Mouse (Mus musculus): ENCODE results near the gene Jade2.

The Jade2 gene

GRCm38 (mm10) chr11:51857081-51857671 is at the start of gene Jade2:
Gene Jade2, minus strand, starts transcription at chr11:51857653.
- Histone ChIP-seq H3K4me1 (replicated peaks; ENCODE audit: low read depth, low read length) (peaks cover 45% of the 10 kb centered on the region), H3K27me3 (ENCODE audit: insufficient read depth, low read length) (no peaks in the 10 kb centered on the region), H3K9me3 (ENCODE audit: low read length) (peaks cover 11% of the 10 kb centered on the region), H3K36me3 (ENCODE audit: insufficient read depth, low read length) (no peaks in the 10 kb centered on the region), H3K4me3 (replicated peaks; ENCODE audit: low read length) (peak within 1 kb of the TSS; percentile 88)
- TF ChIP-seq CTCF (conservative IDR thresholded peaks at IDR 0.05; ENCODE audit: low read length) (no peak), POU5F1 (IDR thresholded peaks at IDR 0.05; ENCODE audit: borderline replicate concordance, low read length) (no peak), NANOG (IDR thresholded peaks at IDR 0.05; ENCODE audit: borderline replicate concordance, low read length) (no peak)

- H3K36me3 ChIP-seq (ENCODE audit: insufficient read depth, low read length), result no peaks in the 10 kb centered on the region
- H3K4me1 ChIP-seq (replicated peaks; ENCODE audit: low read depth, low read length), result peaks cover 18% of the 10 kb centered on the region
- peaks cover 5% of the 10 kb centered on the region; the same call in 1 of the 2 replicates for H3K9me3 ChIP-seq (ENCODE audit: low read length)
- TF ChIP-seq NANOG (IDR thresholded peaks at IDR 0.05; ENCODE audit: borderline replicate concordance, low read length) (no peak), CTCF (conservative IDR thresholded peaks at IDR 0.05; ENCODE audit: low read length) (no peak), POU5F1 (IDR thresholded peaks at IDR 0.05; ENCODE audit: borderline replicate concordance, low read length) (no peak)
- H3K4me3 ChIP-seq (replicated peaks; ENCODE audit: low read length), result no peak overlapping the region
- H3K27me3 ChIP-seq (ENCODE audit: insufficient read depth, low read length), result peaks cover 4% of the 10 kb centered on the region; the same call in 1 of the 2 replicates
Observed at GRCm38 (mm10) chr11:51904224-51904623, 46.8 kb upstream of the Jade2 start.

- peak overlapping the region; percentile 60 for H3K4me3 ChIP-seq (replicated peaks; ENCODE audit: low read length)
Observed at GRCm38 (mm10) chr11:51899691-51900090, 42.2 kb upstream of the Jade2 start.

DNA sequence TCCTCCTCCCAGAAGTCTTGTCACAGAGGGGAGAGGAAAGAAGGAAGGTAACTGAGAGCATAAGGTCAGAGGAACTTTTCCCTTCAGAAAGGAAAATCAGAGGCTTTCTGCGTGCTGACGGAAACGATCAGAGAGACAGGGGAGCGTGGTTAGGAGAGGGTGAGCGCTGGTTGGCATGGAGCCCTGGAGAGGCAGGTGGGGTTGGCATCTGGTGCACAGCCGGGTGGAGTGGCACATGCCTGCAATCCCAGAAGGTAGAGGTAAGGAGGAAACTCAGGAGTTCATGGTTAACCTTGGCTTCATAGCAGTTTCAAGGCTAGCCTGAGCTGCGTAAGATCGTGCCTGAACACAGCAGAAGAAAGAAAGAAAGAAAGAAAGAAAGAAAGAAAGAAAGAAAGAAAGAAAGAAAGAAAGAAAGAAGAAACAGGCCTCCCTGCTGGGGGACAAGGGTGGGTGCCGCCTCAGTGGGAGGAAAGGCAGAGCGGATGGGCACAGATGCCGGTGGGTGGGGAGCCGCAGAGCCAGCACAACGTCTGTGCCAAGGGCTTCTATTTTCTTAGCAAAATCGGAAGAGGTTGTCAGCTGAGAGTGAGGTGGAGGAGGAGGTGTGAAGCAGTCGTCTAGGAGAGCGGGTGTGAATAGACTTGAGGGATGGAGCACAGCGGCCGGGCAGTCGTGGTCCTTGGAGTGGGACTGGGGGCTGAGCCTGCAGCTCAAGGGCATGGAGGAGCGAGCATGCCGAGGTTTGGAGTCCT is 41.0 kb upstream of the Jade2 start:
- peak overlapping the region; percentile 53 for H3K4me3 ChIP-seq (replicated peaks; ENCODE audit: low read length)
- H3K9me3 ChIP-seq (ENCODE audit: low read length), result 0 out of 2 replicates have a peak, but pooled peaks cover 2% of the 10 kb centered on the region
- no peaks in the 10 kb centered on the region for H3K36me3 ChIP-seq (ENCODE audit: insufficient read depth, low read length)
- no peak for TF ChIP-seq CTCF (conservative IDR thresholded peaks at IDR 0.05; ENCODE audit: low read length)
- no peak for TF ChIP-seq NANOG (IDR thresholded peaks at IDR 0.05; ENCODE audit: borderline replicate concordance, low read length)
- TF ChIP-seq POU5F1 (IDR thresholded peaks at IDR 0.05; ENCODE audit: borderline replicate concordance, low read length), result no peak
- H3K4me1 ChIP-seq (replicated peaks; ENCODE audit: low read depth, low read length), result peaks cover 52% of the 10 kb centered on the region
- peaks cover 15% of the 10 kb centered on the region for H3K27me3 ChIP-seq (ENCODE audit: insufficient read depth, low read length)

More at GRCm38 (mm10) chr11:51899691-51900090, 42.2 kb upstream of the Jade2 start:
- peaks cover 16% of the 10 kb centered on the region for H3K27me3 ChIP-seq (ENCODE audit: insufficient read depth, low read length)
- H3K9me3 ChIP-seq (ENCODE audit: low read length), result peaks cover 5% of the 10 kb centered on the region; the same call in 1 of the 2 replicates
- H3K36me3 ChIP-seq (ENCODE audit: insufficient read depth, low read length), result no peaks in the 10 kb centered on the region
- TF ChIP-seq POU5F1 (IDR thresholded peaks at IDR 0.05; ENCODE audit: borderline replicate concordance, low read length) (no peak), CTCF (conservative IDR thresholded peaks at IDR 0.05; ENCODE audit: low read length) (no peak), NANOG (IDR thresholded peaks at IDR 0.05; ENCODE audit: borderline replicate concordance, low read length) (no peak)
- H3K4me1 ChIP-seq (replicated peaks; ENCODE audit: low read depth, low read length), result peaks cover 51% of the 10 kb centered on the region

- peaks cover 59% of the 10 kb centered on the region for H3K4me1 ChIP-seq (replicated peaks; ENCODE audit: low read depth, low read length)
- H3K27me3 ChIP-seq (ENCODE audit: insufficient read depth, low read length), result peaks cover 12% of the 10 kb centered on the region
- H3K36me3 ChIP-seq (ENCODE audit: insufficient read depth, low read length), result no peaks in the 10 kb centered on the region
- no peak for TF ChIP-seq CTCF (conservative IDR thresholded peaks at IDR 0.05; ENCODE audit: low read length)
- no peak for TF ChIP-seq POU5F1 (IDR thresholded peaks at IDR 0.05; ENCODE audit: borderline replicate concordance, low read length)
- no peak for TF ChIP-seq NANOG (IDR thresholded peaks at IDR 0.05; ENCODE audit: borderline replicate concordance, low read length)
- peak overlapping the region; percentile 58 for H3K4me3 ChIP-seq (replicated peaks; ENCODE audit: low read length)
- H3K9me3 ChIP-seq (ENCODE audit: low read length), result no peaks in the 10 kb centered on the region
Observed at GRCm38 (mm10) chr11:51897311-51897710, 39.9 kb upstream of the Jade2 start.

DNA sequence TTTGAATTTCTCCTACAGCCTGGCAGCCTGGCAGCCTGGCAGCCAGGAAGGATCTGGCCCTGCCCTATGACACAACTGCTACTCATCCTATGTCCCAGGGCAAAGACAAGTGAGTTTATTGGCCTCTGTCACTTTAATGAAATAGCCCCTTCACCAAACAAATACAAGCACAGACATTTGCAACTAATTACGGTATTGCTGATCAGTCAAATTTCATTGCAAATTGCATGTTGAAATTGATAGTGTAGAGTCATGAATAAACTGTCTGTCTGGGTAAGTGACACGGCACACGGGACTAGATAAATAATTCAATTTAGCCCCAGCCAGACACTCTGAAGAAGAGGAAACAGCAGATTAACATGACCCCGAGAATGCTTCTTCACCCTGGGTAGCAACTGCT is 38.6 kb upstream of the Jade2 start:
- TF ChIP-seq POU5F1 (IDR thresholded peaks at IDR 0.05; ENCODE audit: borderline replicate concordance, low read length), result no peak
- no peak for TF ChIP-seq NANOG (IDR thresholded peaks at IDR 0.05; ENCODE audit: borderline replicate concordance, low read length)
- no peak for TF ChIP-seq CTCF (conservative IDR thresholded peaks at IDR 0.05; ENCODE audit: low read length)
- Histone ChIP-seq H3K27me3 (ENCODE audit: insufficient read depth, low read length) (peaks cover 12% of the 10 kb centered on the region), H3K4me3 (replicated peaks; ENCODE audit: low read length) (no peak overlapping the region), H3K36me3 (ENCODE audit: insufficient read depth, low read length) (no peaks in the 10 kb centered on the region), H3K9me3 (ENCODE audit: low read length) (no peaks in the 10 kb centered on the region), H3K4me1 (replicated peaks; ENCODE audit: low read depth, low read length) (peaks cover 59% of the 10 kb centered on the region)

- no peak overlapping the region for H3K4me3 ChIP-seq (replicated peaks; ENCODE audit: low read length)
Observed at GRCm38 (mm10) chr11:51885681-51886080, 28.2 kb upstream of the Jade2 start.

GRCm38 (mm10) chr11:51884092-51884491 is 26.6 kb upstream of the Jade2 start:
- TF ChIP-seq CTCF (conservative IDR thresholded peaks at IDR 0.05; ENCODE audit: low read length) (no peak), POU5F1 (IDR thresholded peaks at IDR 0.05; ENCODE audit: borderline replicate concordance, low read length) (no peak), NANOG (IDR thresholded peaks at IDR 0.05; ENCODE audit: borderline replicate concordance, low read length) (no peak)
- H3K36me3 ChIP-seq (ENCODE audit: insufficient read depth, low read length), result no peaks in the 10 kb centered on the region
- H3K9me3 ChIP-seq (ENCODE audit: low read length), result peaks cover 9% of the 10 kb centered on the region; the same call in 1 of the 2 replicates
- peaks cover 45% of the 10 kb centered on the region for H3K4me1 ChIP-seq (replicated peaks; ENCODE audit: low read depth, low read length)
- H3K27me3 ChIP-seq (ENCODE audit: insufficient read depth, low read length), result no peaks in the 10 kb centered on the region
- no peak overlapping the region for H3K4me3 ChIP-seq (replicated peaks; ENCODE audit: low read length)

More at GRCm38 (mm10) chr11:51885681-51886080, 28.2 kb upstream of the Jade2 start:
- H3K9me3 ChIP-seq (ENCODE audit: low read length), result no peaks in the 10 kb centered on the region
- TF ChIP-seq POU5F1 (IDR thresholded peaks at IDR 0.05; ENCODE audit: borderline replicate concordance, low read length) (no peak), CTCF (conservative IDR thresholded peaks at IDR 0.05; ENCODE audit: low read length) (no peak), NANOG (IDR thresholded peaks at IDR 0.05; ENCODE audit: borderline replicate concordance, low read length) (no peak)
- no peaks in the 10 kb centered on the region for H3K36me3 ChIP-seq (ENCODE audit: insufficient read depth, low read length)
- H3K27me3 ChIP-seq (ENCODE audit: insufficient read depth, low read length), result no peaks in the 10 kb centered on the region
- peaks cover 35% of the 10 kb centered on the region for H3K4me1 ChIP-seq (replicated peaks; ENCODE audit: low read depth, low read length)

Data from E14TG2a.4 (cell line).